Mouse (Mus musculus) ES-Bruce4 (cell line): ENCODE measurements around the gene Olfr96.

Experiments used
- CTCF ChIP-seq: IDR thresholded peaks from one replicate; pipeline ENCODE4 v1.8.1; 2011; ENCODE audit warnings: low read depth, low read length
- POLR2A ChIP-seq: IDR thresholded peaks from one replicate; pipeline ENCODE4 v1.8.1; 2011; ENCODE audit warnings: low read length; ENCODE audit not compliant: insufficient read depth

DNA sequence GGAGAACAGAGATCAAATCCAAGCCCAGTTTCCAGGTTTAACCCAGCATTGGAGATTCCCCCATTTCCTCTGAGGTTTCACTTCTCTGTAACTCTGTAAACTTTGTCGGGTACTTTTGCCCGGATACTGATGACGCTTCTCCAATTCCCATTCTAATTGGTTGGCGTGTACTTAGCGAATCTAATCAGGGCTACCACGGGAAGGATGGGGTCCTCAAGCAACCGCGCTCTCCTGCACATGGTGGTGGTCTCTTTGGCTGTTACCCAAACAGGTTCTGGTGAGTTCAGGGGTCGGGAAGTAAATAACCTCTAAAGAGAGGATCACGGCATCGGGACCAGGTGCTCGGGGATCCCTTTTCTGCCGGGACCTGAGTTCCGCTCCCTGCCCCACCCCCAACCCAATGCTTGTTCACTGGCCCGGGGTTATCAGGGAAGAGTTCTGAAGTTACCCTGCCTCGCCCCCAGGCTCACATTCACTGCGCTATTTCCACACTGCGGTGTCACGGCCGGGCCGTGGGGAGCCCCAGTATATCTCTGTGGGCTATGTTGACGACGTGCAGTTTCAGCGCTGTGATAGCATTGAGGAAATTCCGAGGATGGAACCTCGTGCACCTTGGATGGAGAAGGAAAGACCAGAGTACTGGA is 50.2 kb downstream of the Olfr96 start, which contains the start of gene H2-M3:
- no peak for TF ChIP-seq POLR2A
- no peak for TF ChIP-seq CTCF
